Mouse (Mus musculus) neural tube, embryonic 10.5 days (tissue): Measurements from ENCODE around the gene Calcrl.

Source experiments
- DNase-seq: peaks from one replicate; pipeline ENCODE4 v3.0.0-alpha.2; 2017; ENCODE audit warnings: low spot score; ENCODE audit errors: extremely low spot score

Calcrl gene

DNA sequence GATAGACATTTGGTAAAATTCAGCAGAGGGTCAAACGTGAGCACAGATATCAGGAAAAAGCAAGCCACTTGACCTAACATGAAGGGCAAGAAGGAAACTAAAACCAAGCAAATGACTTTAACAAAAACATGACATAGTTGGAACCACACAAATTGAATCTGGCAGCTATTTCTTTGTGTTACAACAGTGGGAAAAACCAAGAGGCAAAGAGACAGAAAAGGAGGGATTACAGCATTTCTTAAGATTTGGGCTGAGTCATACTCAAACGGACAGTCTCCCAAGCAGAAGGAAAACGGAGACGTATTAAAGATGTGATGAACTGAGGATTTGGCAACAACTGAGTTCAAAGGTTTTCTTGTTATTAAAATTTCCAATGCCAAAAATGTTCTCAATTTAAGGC lies 88.9 kb downstream of the Calcrl start:
- DNase-seq: no peak

DNA sequence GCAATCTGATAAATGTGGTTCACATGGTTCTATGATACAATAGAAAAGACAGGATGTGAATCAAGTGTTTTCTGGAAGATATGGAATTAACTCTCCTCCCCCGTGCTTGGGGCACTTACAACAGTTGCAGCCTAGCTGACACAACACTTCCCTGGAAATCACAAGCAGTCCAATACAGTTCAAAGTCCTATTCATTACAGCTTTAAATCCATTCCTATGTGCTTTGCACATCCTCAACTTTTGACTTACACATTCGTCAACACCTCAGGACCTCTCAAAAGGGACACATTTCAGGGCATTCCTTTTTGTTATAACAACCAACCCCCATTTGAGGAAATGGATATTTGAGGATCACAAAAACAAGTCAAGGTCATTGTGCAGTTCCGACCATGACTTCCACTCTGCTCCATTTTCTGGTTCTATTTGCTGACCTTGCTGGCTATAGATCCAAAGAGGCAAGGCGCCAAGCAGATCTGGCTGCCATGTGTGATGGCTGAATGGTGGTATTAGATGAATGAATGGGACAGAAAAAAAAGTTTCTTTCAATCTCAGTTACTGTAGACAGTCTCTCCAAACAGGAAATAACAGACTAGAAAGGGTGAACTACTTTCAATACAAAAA lies 108.9 kb downstream of the Calcrl start:
- no peak for DNase-seq

GRCm38 (mm10) chr2:84296517-84296916 lies 128.7 kb downstream of the Calcrl start:
- no peak for DNase-seq

DNA sequence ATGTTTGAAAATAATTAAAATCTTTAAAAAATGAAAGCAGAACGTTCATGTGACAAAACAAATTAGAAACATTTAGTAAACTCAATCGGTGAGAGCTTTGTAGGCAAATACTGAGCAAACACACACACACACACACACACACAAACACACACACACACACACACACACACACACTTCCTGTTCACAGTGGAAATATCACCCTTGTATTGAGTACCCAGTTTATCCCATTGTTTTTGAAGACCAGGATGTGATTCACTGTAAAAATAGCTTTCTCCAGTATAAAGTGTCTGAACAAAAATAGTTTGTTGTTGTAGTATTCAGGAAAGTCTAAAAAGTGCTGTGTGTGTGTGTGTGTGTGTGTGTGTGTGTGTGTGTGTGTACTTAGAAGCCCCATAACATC lies 130.1 kb downstream of the Calcrl start:
- DNase-seq: no peak

GRCm38 (mm10) chr2:84294611-84295010 lies 130.6 kb downstream of the Calcrl start:
- no peak for DNase-seq

DNA sequence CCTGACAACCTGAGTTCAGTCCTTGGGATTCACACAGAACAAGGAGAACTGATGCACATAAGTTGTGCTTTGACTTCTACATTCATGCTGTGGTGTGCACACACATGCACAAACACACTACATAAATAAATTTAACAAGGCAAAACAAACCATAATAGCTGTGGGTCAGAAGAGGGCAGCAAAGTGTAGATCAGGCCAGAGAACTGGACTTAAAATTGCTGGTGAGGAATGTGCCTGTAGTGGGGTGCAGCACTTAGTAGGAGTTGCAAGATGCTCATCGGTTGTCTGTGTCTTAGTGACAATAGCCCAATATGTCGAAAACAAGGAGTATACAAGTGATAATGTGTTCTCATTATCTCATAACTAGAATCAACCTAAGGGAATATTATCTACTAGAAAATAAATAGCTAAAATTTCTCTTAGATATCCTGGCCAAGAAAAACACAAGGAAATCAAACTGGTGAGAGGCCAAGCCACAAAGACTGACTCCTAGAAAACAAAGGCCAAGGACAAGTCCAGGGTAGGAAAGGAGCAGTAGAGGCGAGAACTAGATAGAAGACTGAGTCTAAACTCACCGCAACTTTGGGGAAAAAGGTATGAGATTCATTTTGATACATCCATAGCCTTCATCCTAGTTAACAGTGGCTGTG lies 132.7 kb downstream of the Calcrl start:
- no peak for DNase-seq

- DNase-seq: no peak
These were observed 136.2 kb downstream of the Calcrl start for GRCm38 (mm10) chr2:84288940-84289557.
